Mouse (Mus musculus) liver, postnatal 0 days (tissue): Measurements from ENCODE around the gene Izumo1. TPM values are rescaled to one million over a fixed set of nuclear protein-coding genes. Genes with fewer than 3 reads are reported as not detected.
A peak's percentile ranks its signal among the peaks of the same experiment; 100 is the strongest.

Experiments
- ATAC-seq: fragments of 200-750 bp; cut with Nextera tagmentation; 2 replicates; pipeline ENCODE4 v1.8.0; 2017; ENCODE audit warnings: mild to moderate bottlenecking, moderate library complexity
- DNase-seq: peaks from one replicate; pipeline ENCODE4 v3.0.0-alpha.2; 2016
- H3K27ac ChIP-seq: fragments of 300-500 bp; sonication (generic); 2 replicates; pipeline ENCODE4 v1.5.1; 2014; ENCODE audit warnings: antibody characterized with exemption, moderate library complexity, mild to moderate bottlenecking, low read depth
- H3K27me3 ChIP-seq: fragments of 300-500 bp; sonication (generic); 2 replicates; pipeline ENCODE4 v1.6.1; 2014; ENCODE audit warnings: low read length, control low read depth, mixed read lengths; ENCODE audit not compliant: insufficient read depth
- H3K36me3 ChIP-seq: fragments of 300-500 bp; sonication (generic); replicated peaks from 2 replicates; pipeline ENCODE4 v1.6.1; 2014; ENCODE audit warnings: mild to moderate bottlenecking, control low read depth, low read length, moderate library complexity, mixed read lengths; ENCODE audit not compliant: insufficient read depth
- H3K4me1 ChIP-seq: fragments of 300-500 bp; sonication (generic); 2 replicates; pipeline ENCODE4 v1.6.1; 2014; ENCODE audit warnings: antibody characterized with exemption, mild to moderate bottlenecking, control low read depth; ENCODE audit not compliant: insufficient read depth
- H3K4me2 ChIP-seq: fragments of 300-500 bp; sonication (generic); 2 replicates; pipeline ENCODE4 v1.6.1; 2014; ENCODE audit warnings: low read depth, mild to moderate bottlenecking, low read length, moderate library complexity, mixed read lengths
- H3K4me3 ChIP-seq: fragments of 300-500 bp; sonication (generic); 2 replicates; pipeline ENCODE4 v1.5.1; 2014; ENCODE audit warnings: low read depth, low read length
- H3K9ac ChIP-seq: fragments of 300-500 bp; sonication (generic); replicated peaks from 2 replicates; pipeline ENCODE4 v1.6.1; 2014; ENCODE audit warnings: mild to moderate bottlenecking, moderate library complexity
- H3K9me3 ChIP-seq: fragments of 300-500 bp; sonication (generic); 2 replicates; pipeline ENCODE4 v1.6.1; 2016; ENCODE audit warnings: mild to moderate bottlenecking, control low read depth, low read length, mixed read lengths
- CTCF ChIP-seq: sonication (generic); IDR thresholded peaks from 2 replicates; pipeline ENCODE4 v1.5.1; 2016; ENCODE audit warnings: antibody characterized with exemption, low read depth
- EP300 ChIP-seq: IDR thresholded peaks from 2 replicates; pipeline ENCODE4 v1.6.1; 2016; ENCODE audit warnings: antibody characterized with exemption, low read depth, mild to moderate bottlenecking
- WGBS: fragments of 180-500 bp; shearing (Covaris S2); extraction: QIAGEN DNeasy Blood & Tissue Kit; methylation state at CpG from one replicate; pipeline ENCODE4 v1.1.7; 2014; ENCODE audit not compliant: insufficient replicate concordance; 5-methylcytosine and 5-hydroxymethylcytosine counted together
- polyA plus RNA-seq: library from polyadenylated mRNA; unstranded; fragments of >200 nt; fragmentation: Nextera tagmentation; extraction: Ambion mirVana; gene quantifications from 2 replicates; pipeline ENCODE4 v1.2.1, GENCODE M21; 2015

The Izumo1 gene
- polyA plus RNA-seq, 1 experiment from 2014 or later = 0.09 TPM

- Histone ChIP-seq H3K27me3 (no peaks in the 10 kb centered on the region), H3K9ac (no peak overlapping the region), H3K27ac (no peak overlapping the region), H3K4me1 (peaks cover 10% of the 10 kb centered on the region), H3K4me2 (no peak overlapping the region), H3K4me3 (no peak overlapping the region), H3K36me3 (no peaks in the 10 kb centered on the region), H3K9me3 (no peaks in the 10 kb centered on the region)
- TF ChIP-seq CTCF (no peak), EP300 (no peak)
- DNase-seq (no peak), ATAC-seq (no peak)
- 84% methylated on average over 4 of the region's 4 CpGs for WGBS
Measured at GRCm38 (mm10) chr7:45595176-45595575, 26.4 kb upstream of the Izumo1 start.

- ATAC-seq (no peak), DNase-seq (no peak)
- TF ChIP-seq EP300 = no peak
- no peak for TF ChIP-seq CTCF
- Histone ChIP-seq H3K27ac (no peak overlapping the region), H3K36me3 (no peaks in the 10 kb centered on the region), H3K9me3 (no peaks in the 10 kb centered on the region), H3K27me3 (no peaks in the 10 kb centered on the region), H3K9ac (no peak overlapping the region), H3K4me3 (no peak overlapping the region), H3K4me1 (peaks cover 10% of the 10 kb centered on the region), H3K4me2 (no peak overlapping the region)
- WGBS = 57% methylated on average over 1 of the region's 1 CpGs
Measured at GRCm38 (mm10) chr7:45596107-45596506, 25.5 kb upstream of the Izumo1 start.

- Histone ChIP-seq H3K9ac (no peak overlapping the region), H3K27ac (peak overlapping the region; percentile 29; the same call in 1 of the 2 replicates), H3K9me3 (no peaks in the 10 kb centered on the region), H3K4me3 (no peak overlapping the region), H3K4me1 (peaks cover 10% of the 10 kb centered on the region), H3K27me3 (no peaks in the 10 kb centered on the region), H3K4me2 (no peak overlapping the region), H3K36me3 (no peaks in the 10 kb centered on the region)
- peak; percentile 53 for ATAC-seq
- DNase-seq = no peak
- whole genome bisulfite sequencing = 65% methylated on average over 5 of the region's 5 CpGs
- TF ChIP-seq CTCF (no peak), EP300 (no peak)
Measured at GRCm38 (mm10) chr7:45597013-45597412, 24.6 kb upstream of the Izumo1 start.

- Histone ChIP-seq H3K4me3 (no peak overlapping the region), H3K9ac (no peak overlapping the region), H3K27me3 (no peaks in the 10 kb centered on the region), H3K27ac (peak overlapping the region; percentile 29; the same call in 1 of the 2 replicates), H3K4me2 (no peak overlapping the region), H3K9me3 (no peaks in the 10 kb centered on the region), H3K36me3 (no peaks in the 10 kb centered on the region), H3K4me1 (peaks cover 10% of the 10 kb centered on the region)
- 84% methylated on average over 6 of the region's 6 CpGs for WGBS
- no peak for TF ChIP-seq CTCF
- no peak for DNase-seq
- ATAC-seq = no peak
Measured at GRCm38 (mm10) chr7:45597527-45597926, 24.1 kb upstream of the Izumo1 start.

GRCm38 (mm10) chr7:45598960-45599879 lies 22.4 kb upstream of the Izumo1 start:
- H3K36me3 ChIP-seq = no peaks in the 10 kb centered on the region
- DNase-seq = no peak
- WGBS = 49% methylated on average over 18 of the region's 18 CpGs
- TF ChIP-seq CTCF (no peak), EP300 (no peak)
- H3K9me3 ChIP-seq = no peaks in the 10 kb centered on the region
- H3K4me2 ChIP-seq = no peak overlapping the region; the same call in 1 of the 2 replicates
- no peak overlapping the region for H3K9ac ChIP-seq
- H3K27me3 ChIP-seq = no peaks in the 10 kb centered on the region
- peak; percentile 47; the same call in 1 of the 2 replicates for ATAC-seq
- peaks cover 10% of the 10 kb centered on the region for H3K4me1 ChIP-seq
- H3K4me3 ChIP-seq = no peak overlapping the region
- no peak overlapping the region for H3K27ac ChIP-seq

- ATAC-seq (peak; percentile 31), DNase-seq (no peak)
- no peaks in the 10 kb centered on the region for H3K9me3 ChIP-seq
- H3K27ac ChIP-seq = no peak overlapping the region
- H3K27me3 ChIP-seq = no peaks in the 10 kb centered on the region
- no peaks in the 10 kb centered on the region for H3K36me3 ChIP-seq
- no peak overlapping the region for H3K9ac ChIP-seq
- H3K4me3 ChIP-seq = no peak overlapping the region
- no peak overlapping the region for H3K4me2 ChIP-seq
- TF ChIP-seq EP300 = no peak
- no peak for TF ChIP-seq CTCF
- no peaks in the 10 kb centered on the region for H3K4me1 ChIP-seq
- 77% methylated on average over 9 of the region's 9 CpGs for WGBS
Measured at GRCm38 (mm10) chr7:45605704-45606289, 15.8 kb upstream of the Izumo1 start.
